Mouse (Mus musculus): ENCODE data around the gene Rbms1. TPM values are rescaled to one million over a fixed set of nuclear protein-coding genes. Genes with fewer than 3 reads are reported as not detected.

Gene Rbms1
- polyA plus RNA-seq, 1 experiment = 16.0 TPM

GRCm38 (mm10) chr2:60816307-60816706 is 146.7 kb downstream of the Rbms1 start:
- no peak for DNase-seq (ENCODE audit: extremely low spot score in 1 of 2, low spot score in 1 of 2)

- DNase-seq (ENCODE audit: extremely low spot score in 1 of 2, low spot score in 1 of 2) = no peak
Observed at GRCm38 (mm10) chr2:60814788-60815187, 148.2 kb downstream of the Rbms1 start.

GRCm38 (mm10) chr2:60812949-60813348 is 150.0 kb downstream of the Rbms1 start:
- DNase-seq (ENCODE audit: extremely low spot score in 1 of 2, low spot score in 1 of 2) = no peak

GRCm38 (mm10) chr2:60810617-60811016 is 152.4 kb downstream of the Rbms1 start:
- DNase-seq (ENCODE audit: extremely low spot score in 1 of 2, low spot score in 1 of 2) = no peak

GRCm38 (mm10) chr2:60809441-60809921 is 153.5 kb downstream of the Rbms1 start:
- DNase-seq (ENCODE audit: extremely low spot score in 1 of 2, low spot score in 1 of 2) = no peak

- DNase-seq (ENCODE audit: extremely low spot score in 1 of 2, low spot score in 1 of 2) = no peak
Observed at GRCm38 (mm10) chr2:60808822-60809221, 154.2 kb downstream of the Rbms1 start.

- DNase-seq (ENCODE audit: extremely low spot score in 1 of 2, low spot score in 1 of 2) = no peak
Observed at GRCm38 (mm10) chr2:60807341-60808195, 155.4 kb downstream of the Rbms1 start.

- DNase-seq (ENCODE audit: extremely low spot score in 1 of 2, low spot score in 1 of 2) = no peak
Observed at GRCm38 (mm10) chr2:60804763-60805162, 158.2 kb downstream of the Rbms1 start.

GRCm38 (mm10) chr2:60803377-60803776 is 159.6 kb downstream of the Rbms1 start:
- DNase-seq (ENCODE audit: extremely low spot score in 1 of 2, low spot score in 1 of 2) = no peak

- no peak for DNase-seq (ENCODE audit: extremely low spot score in 1 of 2, low spot score in 1 of 2)
Observed at GRCm38 (mm10) chr2:60802828-60803227, 160.2 kb downstream of the Rbms1 start.

- peak in 1 of 2 experiments; percentile 68 for DNase-seq (ENCODE audit: extremely low spot score in 1 of 2, low spot score in 1 of 2)
Observed at GRCm38 (mm10) chr2:60802191-60802590, 160.8 kb downstream of the Rbms1 start.

- no peak for DNase-seq (ENCODE audit: extremely low spot score in 1 of 2, low spot score in 1 of 2)
Observed at GRCm38 (mm10) chr2:60801571-60802155, 161.3 kb downstream of the Rbms1 start.

- DNase-seq (ENCODE audit: extremely low spot score in 1 of 2, low spot score in 1 of 2) = no peak
Observed at GRCm38 (mm10) chr2:60800921-60801558, 162.0 kb downstream of the Rbms1 start.

GRCm38 (mm10) chr2:60799816-60800215 is 163.2 kb downstream of the Rbms1 start:
- DNase-seq (ENCODE audit: extremely low spot score in 1 of 2, low spot score in 1 of 2) = no peak

- no peak for DNase-seq (ENCODE audit: extremely low spot score in 1 of 2, low spot score in 1 of 2)
Observed at GRCm38 (mm10) chr2:60798767-60799529, 164.0 kb downstream of the Rbms1 start.

GRCm38 (mm10) chr2:60796969-60797669 is 165.9 kb downstream of the Rbms1 start:
- DNase-seq (ENCODE audit: extremely low spot score in 1 of 2, low spot score in 1 of 2) = peak in 1 of 2 experiments; percentile 15

- DNase-seq (ENCODE audit: extremely low spot score in 1 of 2, low spot score in 1 of 2) = no peak
Observed at GRCm38 (mm10) chr2:60796616-60796968, 166.4 kb downstream of the Rbms1 start.

GRCm38 (mm10) chr2:60795861-60796260 is 167.1 kb downstream of the Rbms1 start:
- no peak for DNase-seq (ENCODE audit: extremely low spot score in 1 of 2, low spot score in 1 of 2)

GRCm38 (mm10) chr2:60792506-60792905 is 170.5 kb downstream of the Rbms1 start:
- DNase-seq (ENCODE audit: extremely low spot score in 1 of 2, low spot score in 1 of 2) = no peak

GRCm38 (mm10) chr2:60789126-60789525 is 173.9 kb downstream of the Rbms1 start:
- DNase-seq (ENCODE audit: extremely low spot score in 1 of 2, low spot score in 1 of 2) = no peak

Data from frontal cortex, adult 2 months (tissue).